Mouse (Mus musculus): ENCODE data around the gene Mpdu1.

DNA sequence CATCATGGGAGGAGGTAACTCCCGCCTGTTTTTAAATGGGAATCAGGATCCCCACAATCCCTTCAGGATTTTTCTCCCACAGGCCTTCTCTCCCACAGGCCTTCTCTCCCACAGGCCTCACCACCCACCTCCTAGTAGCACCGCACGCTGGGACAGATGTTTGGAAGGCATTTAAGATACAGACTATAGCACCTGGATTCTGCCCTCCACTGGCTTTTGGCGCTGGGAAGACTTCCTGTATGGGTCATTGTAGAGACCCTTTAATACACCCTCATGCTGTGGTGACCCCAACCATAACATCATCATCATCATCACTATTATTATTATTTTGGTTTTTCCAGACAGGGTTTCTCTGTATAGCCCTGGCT lies 45.0 kb upstream of the Mpdu1 start:
- TF ChIP-seq EP300 (IDR thresholded peaks at IDR 0.05; ENCODE audit: low read depth in 1 of 2, low read length in 2 of 2) (no peak), POLR2A (IDR thresholded peaks at IDR 0.05; ENCODE audit: control insufficient read depth in 1 of 2, insufficient read depth in 1 of 2, low read depth in 1 of 2, low read length in 2 of 2, poor library complexity in 1 of 2) (no peak), POLR2AphosphoS2 (IDR thresholded peaks at IDR 0.05; ENCODE audit: low read length) (no peak), ELF1 (IDR thresholded peaks at IDR 0.05; ENCODE audit: low read depth, low read length) (no peak), ZC3H11A (IDR thresholded peaks at IDR 0.05; ENCODE audit: low read depth, low read length) (no peak)

All from MEL (cell line).